In the genomic region with DNA sequence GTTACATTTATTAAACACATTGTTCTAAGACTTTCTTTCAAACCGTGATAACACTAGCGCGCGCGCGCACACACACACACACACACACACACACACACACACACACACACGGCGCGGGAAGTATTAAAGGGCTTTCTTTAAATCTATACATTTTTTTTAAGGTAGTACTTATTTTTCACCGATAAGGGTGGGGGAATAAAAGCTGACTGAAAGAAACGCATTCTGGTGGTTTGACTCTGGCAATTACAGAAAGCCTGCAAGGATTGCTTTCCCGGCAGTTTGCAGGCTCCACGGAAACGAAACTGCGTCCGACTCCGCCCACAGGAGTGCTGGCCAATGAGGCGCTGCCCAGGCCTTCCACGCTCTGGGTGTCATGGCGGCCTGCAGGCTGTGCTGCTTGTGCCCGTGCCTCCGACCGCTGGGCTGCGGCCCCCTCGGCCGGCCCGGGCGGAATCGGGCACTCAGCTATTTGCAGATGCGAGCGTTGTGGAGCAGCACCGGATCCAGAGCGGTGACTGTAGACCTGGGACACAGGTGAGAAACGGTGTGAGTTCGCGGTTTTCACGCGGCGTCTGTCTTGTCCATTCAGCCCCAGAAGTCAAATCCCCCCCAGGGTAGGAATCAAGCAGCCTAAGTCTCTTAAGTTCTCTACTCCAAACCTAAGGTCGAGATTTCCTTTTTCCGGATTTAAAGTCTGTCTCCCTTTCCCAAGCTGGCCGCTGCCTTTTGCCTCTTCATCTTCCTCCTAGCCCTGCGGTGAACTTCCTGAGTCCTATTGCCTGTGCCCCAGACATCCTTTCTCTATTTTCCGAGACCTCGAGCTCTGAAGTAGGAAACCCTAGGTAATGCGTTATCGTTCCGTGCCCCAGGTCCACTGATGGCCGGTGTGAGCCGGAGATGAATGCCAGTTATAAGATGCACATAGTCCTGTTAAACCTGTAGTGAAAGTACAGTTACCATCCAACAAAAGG, we compare ENCODE assay signal across 8 mouse cellular contexts. TPM values are rescaled to one million over a fixed set of nuclear protein-coding genes. Genes with fewer than 3 reads are reported as not detected.
A peak's percentile ranks its signal among the peaks of the same experiment; 100 is the strongest.
DNase-seq lines count a peak whose midpoint lies in the region; ATAC-seq and TF ChIP-seq lines count a peak whose summit lies in the region.

A gene (plus strand): TSS at position 360 of the 971 bp plus-strand sequence.

- intact Hi-C loops in heart, adult 2 months (cut with DNase I) = loop anchor here (2.0 kb wide), 1 partner anchor 42 kb away; a partner anchor contains a TSS

- peak; percentile 12; the same call in 1 of the 2 replicates for TF ChIP-seq CTCF in heart, adult 2 months (IDR thresholded peaks at IDR 0.05)

- H3K27me3 ChIP-seq in embryonic facial prominence, embryonic 14.5 days (replicated peaks; ENCODE audit: control insufficient read depth, insufficient read depth, low read length) = no peaks in the 10 kb centered on the region
- H3K27me3 ChIP-seq in heart, adult 2 months (ENCODE audit: control insufficient read depth, insufficient read depth, low read length) = no peaks in the 10 kb centered on the region
- H3K27me3 ChIP-seq in limb, embryonic 13.5 days = no peaks in the 10 kb centered on the region
- H3K27me3 ChIP-seq in midbrain, embryonic 16.5 days (ENCODE audit: control insufficient read depth, insufficient read depth, low read depth, low read length) = no peaks in the 10 kb centered on the region

- peak; percentile 76 for TF ChIP-seq POLR2A in heart, adult 2 months (IDR thresholded peaks at IDR 0.05; ENCODE audit: insufficient read depth, low read depth, low read length)

- peak within 1 kb of the TSS; percentile 57 for H3K4me2 ChIP-seq in embryonic facial prominence, embryonic 14.5 days (ENCODE audit: low read depth, low read length)
- peak within 1 kb of the TSS; percentile 63 for H3K4me2 ChIP-seq in limb, embryonic 13.5 days (replicated peaks)
- peak within 1 kb of the TSS; percentile 63 for H3K4me2 ChIP-seq in midbrain, embryonic 16.5 days (ENCODE audit: low read length)

- H3K36me3 ChIP-seq in embryonic facial prominence, embryonic 14.5 days (ENCODE audit: control insufficient read depth, insufficient read depth, low read length) = peaks cover 13% of the 10 kb centered on the region
- no peaks in the 10 kb centered on the region for H3K36me3 ChIP-seq in heart, adult 2 months (ENCODE audit: control insufficient read depth, insufficient read depth, low read length)
- peaks cover 17% of the 10 kb centered on the region for H3K36me3 ChIP-seq in limb, embryonic 13.5 days
- peaks cover 8% of the 10 kb centered on the region; the same call in 1 of the 2 replicates for H3K36me3 ChIP-seq in midbrain, embryonic 16.5 days (ENCODE audit: control insufficient read depth, insufficient read depth, low read length)

- H3K4me3 ChIP-seq in embryonic facial prominence, embryonic 14.5 days (ENCODE audit: low read depth, low read length) = peak within 1 kb of the TSS; percentile 90
- H3K4me3 ChIP-seq in heart, adult 2 months = peak within 1 kb of the TSS; percentile 98
- peak within 1 kb of the TSS; percentile 70 for H3K4me3 ChIP-seq in limb, embryonic 13.5 days
- peak within 1 kb of the TSS; percentile 86 for H3K4me3 ChIP-seq in midbrain, embryonic 16.5 days (ENCODE audit: low read depth, low read length)

- no peaks in the 10 kb centered on the region for H3K4me1 ChIP-seq in embryonic facial prominence, embryonic 14.5 days (ENCODE audit: control insufficient read depth, insufficient read depth, low read length)
- H3K4me1 ChIP-seq in heart, adult 2 months (ENCODE audit: control insufficient read depth, insufficient read depth, low read length) = peaks cover 1% of the 10 kb centered on the region; the same call in 1 of the 2 replicates
- 0 out of 2 replicates have a peak, but pooled peaks cover 3% of the 10 kb centered on the region for H3K4me1 ChIP-seq in limb, embryonic 13.5 days
- H3K4me1 ChIP-seq in midbrain, embryonic 16.5 days (ENCODE audit: control insufficient read depth, insufficient read depth, low read length) = peaks cover 5% of the 10 kb centered on the region

- no peaks in the 10 kb centered on the region for H3K9me3 ChIP-seq in embryonic facial prominence, embryonic 14.5 days (ENCODE audit: control insufficient read depth, low read length)
- H3K9me3 ChIP-seq in limb, embryonic 13.5 days = no peaks in the 10 kb centered on the region
- H3K9me3 ChIP-seq in midbrain, embryonic 16.5 days (replicated peaks; ENCODE audit: control insufficient read depth, low read length, poor library complexity, severe bottlenecking) = no peaks in the 10 kb centered on the region

- peak; percentile 100 for ATAC-seq in embryonic facial prominence, embryonic 14.5 days (ENCODE audit: low read depth)
- ATAC-seq in limb, embryonic 13.5 days (ENCODE audit: low FRiP score, low read depth) = peak; percentile 100
- peak; percentile 100 for ATAC-seq in midbrain, embryonic 16.5 days

- WGBS in embryonic facial prominence, embryonic 14.5 days = 7% methylated on average over 46 of the region's 50 CpGs
- 2% methylated on average over 50 of the region's 50 CpGs for WGBS in heart, adult 2 months
- 4% methylated on average over 50 of the region's 50 CpGs for WGBS in limb, embryonic 13.5 days
- WGBS in midbrain, embryonic 16.5 days = 2% methylated on average over 50 of the region's 50 CpGs

- peak within 1 kb of the TSS; percentile 84 for H3K9ac ChIP-seq in embryonic facial prominence, embryonic 14.5 days (ENCODE audit: low read depth, low read length)
- peak within 1 kb of the TSS; percentile 89 for H3K9ac ChIP-seq in heart, adult 2 months (ENCODE audit: low read depth, low read length)
- peak within 1 kb of the TSS; percentile 77 for H3K9ac ChIP-seq in limb, embryonic 13.5 days
- peak within 1 kb of the TSS; percentile 83 for H3K9ac ChIP-seq in midbrain, embryonic 16.5 days (ENCODE audit: low read depth, low read length)

- no peaks in the 10 kb centered on the region for H3K79me2 ChIP-seq in heart, adult 2 months (replicated peaks; ENCODE audit: control insufficient read depth, insufficient read depth, low read length)

- peak; percentile 95 for DNase-seq in 3T3-L1 (ENCODE audit: low read depth, low spot score)
- peak; percentile 68 to 79 for DNase-seq in adrenal gland, postnatal 4 days (ENCODE audit: low spot score in 2 of 2)
- DNase-seq in embryonic facial prominence, embryonic 14.5 days (ENCODE audit: low spot score) = peak; percentile 97
- DNase-seq in heart, adult 2 months = peak; percentile 92 to 93
- peak; percentile 86 to 92 for DNase-seq in kidney, adult 8-10 months
- DNase-seq in spleen, postnatal 10 days (ENCODE audit: low spot score in 2 of 2) = peak; percentile 81 to 92

- peak within 1 kb of the TSS; percentile 78 for H3K27ac ChIP-seq in embryonic facial prominence, embryonic 14.5 days (replicated peaks; ENCODE audit: low read depth, low read length)
- H3K27ac ChIP-seq in heart, adult 2 months = peak within 1 kb of the TSS; percentile 73
- peak within 1 kb of the TSS; percentile 4; the same call in 1 of the 2 replicates for H3K27ac ChIP-seq in limb, embryonic 13.5 days
- peak within 1 kb of the TSS; percentile 79 for H3K27ac ChIP-seq in midbrain, embryonic 16.5 days (ENCODE audit: low read length)

- TF ChIP-seq EP300 in heart, adult 2 months (IDR thresholded peaks at IDR 0.05; ENCODE audit: insufficient read depth, low read depth, low read length) = no peak

RNA-seq across cellular contexts. Expression of the gene that starts here (rescaled TPM):
- total RNA-seq in adrenal gland, postnatal 4 days (2021) = 10 to 100 TPM; 45.8 to 46.5 TPM
- 34.9 and 39.0 TPM in 2 replicates for polyA plus RNA-seq in embryonic facial prominence, embryonic 14.5 days (2014; fragmentation: Nextera tagmentation; extraction: Ambion mirVana)
- total RNA-seq in heart, adult 2 months (2021) = 10 to 100 TPM; 25.7 to 29.1 TPM
- 11.7 and 13.2 TPM in 2 replicates for polyA plus RNA-seq in heart, adult 2 months (2012; rRNA removed)
- polyA plus RNA-seq in limb, embryonic 13.5 days (2015; fragmentation: Nextera tagmentation; extraction: Ambion mirVana) = 39.6 and 40.0 TPM in 2 replicates
- polyA plus RNA-seq in midbrain, embryonic 16.5 days (2015; fragmentation: Nextera tagmentation; extraction: Ambion mirVana) = 27.0 and 27.5 TPM in 2 replicates

Comparison
In these comparisons a context has a peak if more than half of its experiments do, and no peak if none do; other contexts are left out.
1. Peak in every context shown above with its lines: DNase-seq, ATAC-seq, H3K4me3 ChIP-seq and H3K27ac ChIP-seq.
2. H3K27ac ChIP-seq: peak in every context shown above with its lines; median percentile 79 in midbrain, embryonic 16.5 days; 78 in embryonic facial prominence, embryonic 14.5 days; 73 in heart, adult 2 months; 4 in limb, embryonic 13.5 days.